Mouse (Mus musculus) stomach, postnatal 0 days (tissue): Measurements from ENCODE around the gene Ilvbl. TPM values are rescaled to one million over a fixed set of nuclear protein-coding genes. Genes with fewer than 3 reads are reported as not detected.
A peak's percentile ranks its signal among the peaks of the same experiment; 100 is the strongest.
"Not testable (repeated sequence)": the region's sequence is repeated elsewhere in the genome, so short reads cannot be mapped to it uniquely, and the experiment has no call there.

Source experiments
- ATAC-seq: fragments of 200-750 bp; cut with Nextera tagmentation; 2 replicates; pipeline ENCODE4 v1.8.0; 2017; ENCODE audit not compliant: low FRiP score, low TSS enrichment
- DNase-seq: peaks from one replicate; pipeline ENCODE4 v3.0.0-alpha.2; 2016; ENCODE audit warnings: low spot score
- H3K27ac ChIP-seq: fragments of 300-500 bp; sonication (generic); replicated peaks from 2 replicates; pipeline ENCODE4 v1.5.1; 2014; ENCODE audit warnings: mild to moderate bottlenecking, control low read depth
- H3K27me3 ChIP-seq: fragments of 300-500 bp; sonication (generic); 2 replicates; pipeline ENCODE4 v1.6.1; 2014; ENCODE audit warnings: low read length; ENCODE audit not compliant: control insufficient read depth, insufficient read depth
- H3K36me3 ChIP-seq: fragments of 300-500 bp; sonication (generic); 2 replicates; pipeline ENCODE4 v1.6.1; 2014; ENCODE audit warnings: low read length, mixed read lengths; ENCODE audit not compliant: control insufficient read depth, insufficient read depth
- H3K4me1 ChIP-seq: fragments of 300-500 bp; sonication (generic); replicated peaks from 2 replicates; pipeline ENCODE4 v1.6.1; 2014; ENCODE audit warnings: antibody characterized with exemption; ENCODE audit not compliant: control insufficient read depth, insufficient read depth
- H3K4me2 ChIP-seq: fragments of 300-500 bp; sonication (generic); replicated peaks from 2 replicates; pipeline ENCODE4 v1.6.1; 2014; ENCODE audit warnings: low read depth, mild to moderate bottlenecking, control low read depth, moderate library complexity
- H3K4me3 ChIP-seq: fragments of 300-500 bp; sonication (generic); 2 replicates; pipeline ENCODE4 v1.5.1; 2014; ENCODE audit warnings: low read depth, low read length, control low read depth
- H3K9ac ChIP-seq: fragments of 300-500 bp; sonication (generic); 2 replicates; pipeline ENCODE4 v1.6.1; 2014; ENCODE audit warnings: mild to moderate bottlenecking, low read length, control low read depth, mixed read lengths
- H3K9me3 ChIP-seq: fragments of 300-500 bp; sonication (generic); 2 replicates; pipeline ENCODE4 v1.6.1; 2016; ENCODE audit warnings: low read length; ENCODE audit not compliant: control insufficient read depth
- CTCF ChIP-seq: IDR thresholded peaks from 2 replicates; pipeline ENCODE4 v1.5.1; 2016; ENCODE audit warnings: antibody characterized with exemption, low read depth, mild to moderate bottlenecking, moderate library complexity
- EP300 ChIP-seq: optimal IDR thresholded peaks from 2 replicates; pipeline ENCODE3; 2016; ENCODE audit warnings: antibody characterized with exemption
- WGBS: fragments of 180-500 bp; shearing (Covaris S2); extraction: QIAGEN DNeasy Blood & Tissue Kit; methylation state at CpG from one replicate; pipeline ENCODE4 v1.1.7; 2014; 5-methylcytosine and 5-hydroxymethylcytosine counted together
- polyA plus RNA-seq: library from polyadenylated mRNA; unstranded; fragments of >200 nt; fragmentation: Nextera tagmentation; extraction: Ambion mirVana; gene quantifications from 2 replicates; pipeline ENCODE4 v1.2.1, GENCODE M21; 2015

Gene Ilvbl
- 60.6 and 62.3 TPM in 2 replicates for polyA plus RNA-seq

GRCm38 (mm10) chr10:78574250-78575104 is at the start of gene Ilvbl:
Gene Ilvbl (plus strand): TSS chr10:78574346.
- TF ChIP-seq EP300 (no peak), CTCF (peak; percentile 52)
- DNase-seq (peak; percentile 95), ATAC-seq (peak; percentile 91)
- Histone ChIP-seq H3K9ac (peak within 1 kb of the TSS; percentile 77), H3K4me3 (peak within 1 kb of the TSS; percentile 68), H3K4me2 (peak within 1 kb of the TSS; percentile 75), H3K27ac (peak within 1 kb of the TSS; percentile 96), H3K4me1 (no peaks in the 10 kb centered on the region), H3K27me3 (no peaks in the 10 kb centered on the region), H3K36me3 (peaks cover 10% of the 10 kb centered on the region), H3K9me3 (no peaks in the 10 kb centered on the region)
- WGBS: under 1% methylated on average over 51 of the region's 51 CpGs

- not testable (repeated sequence) for H3K9me3 ChIP-seq, H3K27me3 ChIP-seq, H3K9ac ChIP-seq, H3K27ac ChIP-seq, H3K4me2 ChIP-seq, H3K36me3 ChIP-seq, ATAC-seq, H3K4me1 ChIP-seq, H3K4me3 ChIP-seq, DNase-seq
- 48% methylated on average over 3 of the region's 3 CpGs for WGBS
Observed at GRCm38 (mm10) chr10:78525071-78525470, 49.1 kb upstream of the Ilvbl start.

- Histone ChIP-seq H3K4me2 (no peak overlapping the region), H3K4me3 (no peak overlapping the region), H3K27me3 (no peaks in the 10 kb centered on the region), H3K4me1 (no peaks in the 10 kb centered on the region), H3K9me3 (no peaks in the 10 kb centered on the region), H3K36me3 (no peaks in the 10 kb centered on the region), H3K27ac (no peak overlapping the region), H3K9ac (no peak overlapping the region)
- 65% methylated on average over 4 of the region's 4 CpGs for WGBS
- no peak for DNase-seq
- ATAC-seq: no peak
- TF ChIP-seq EP300 (no peak), CTCF (no peak)
Observed at GRCm38 (mm10) chr10:78525511-78525910, 48.6 kb upstream of the Ilvbl start.

DNA sequence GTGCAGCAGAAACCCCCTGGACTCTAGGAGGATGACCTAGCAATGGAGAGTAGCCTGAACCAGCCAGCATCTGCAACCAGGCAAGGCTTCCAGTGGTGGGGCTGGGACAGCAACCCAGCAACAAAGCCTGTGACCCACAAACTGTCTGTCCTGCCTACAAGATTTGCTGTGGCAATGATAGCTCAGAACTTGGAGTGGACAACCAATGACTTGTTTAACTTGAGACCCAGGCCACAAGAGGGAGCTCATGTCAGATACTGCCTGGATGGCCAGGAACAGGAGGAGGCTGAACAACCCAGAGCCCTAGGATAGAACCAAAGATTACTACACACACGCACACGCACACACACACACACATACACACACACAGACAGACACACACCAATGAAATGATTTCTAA is 33.2 kb upstream of the Ilvbl start:
- peak; percentile 31 for DNase-seq
- H3K27ac ChIP-seq: no peak overlapping the region

DNA sequence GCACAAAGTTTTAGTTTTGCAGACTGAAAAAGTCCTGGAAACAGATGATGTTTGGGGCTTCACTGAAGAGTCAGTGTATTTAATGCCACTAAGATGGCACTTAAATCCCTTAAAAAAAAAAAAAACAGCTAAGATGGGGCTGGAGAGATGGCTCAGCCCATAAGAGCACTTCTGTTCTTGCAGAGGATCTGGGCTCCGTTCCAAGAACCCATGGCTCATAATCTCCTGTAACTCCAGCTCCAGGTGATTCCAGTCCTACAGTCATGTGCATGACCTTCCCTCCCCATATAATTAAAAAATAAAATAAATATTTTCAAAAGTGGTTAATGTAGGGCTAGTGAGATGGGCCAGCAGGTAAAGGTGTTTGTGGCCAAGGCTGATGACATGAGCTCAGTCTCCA is 9.1 kb upstream of the Ilvbl start:
- TF ChIP-seq EP300: no peak
- no peak for TF ChIP-seq CTCF
- WGBS: 61% methylated on average over 1 of the region's 1 CpGs

More for the DNA sequence above, 33.2 kb upstream of the Ilvbl start:
- ATAC-seq: no peak
- H3K4me2 ChIP-seq: no peak overlapping the region
- H3K27me3 ChIP-seq: no peaks in the 10 kb centered on the region
- no peaks in the 10 kb centered on the region for H3K4me1 ChIP-seq
- H3K36me3 ChIP-seq: no peaks in the 10 kb centered on the region
- no peak overlapping the region for H3K4me3 ChIP-seq
- TF ChIP-seq CTCF (peak; percentile 65), EP300 (no peak)
- WGBS: 75% methylated on average over 2 of the region's 2 CpGs
- H3K9ac ChIP-seq: no peak overlapping the region
- no peaks in the 10 kb centered on the region for H3K9me3 ChIP-seq

GRCm38 (mm10) chr10:78569191-78569590 is 5.0 kb upstream of the Ilvbl start:
- no peaks in the 10 kb centered on the region for H3K4me1 ChIP-seq
- H3K9me3 ChIP-seq: no peaks in the 10 kb centered on the region
- no peak overlapping the region for H3K4me2 ChIP-seq
- H3K9ac ChIP-seq: no peak overlapping the region
- H3K27ac ChIP-seq: no peak overlapping the region
- 78% methylated on average over 3 of the region's 3 CpGs for WGBS
- no peak for DNase-seq
- no peak for ATAC-seq
- TF ChIP-seq CTCF: no peak
- TF ChIP-seq EP300: no peak
- no peak overlapping the region for H3K4me3 ChIP-seq
- no peaks in the 10 kb centered on the region for H3K36me3 ChIP-seq
- H3K27me3 ChIP-seq: no peaks in the 10 kb centered on the region

More for the DNA sequence above, 9.1 kb upstream of the Ilvbl start:
- H3K36me3 ChIP-seq: no peaks in the 10 kb centered on the region
- no peak overlapping the region for H3K4me3 ChIP-seq
- DNase-seq: no peak
- no peak overlapping the region for H3K27ac ChIP-seq
- no peaks in the 10 kb centered on the region for H3K27me3 ChIP-seq
- no peak for ATAC-seq
- H3K9ac ChIP-seq: no peak overlapping the region
- H3K4me1 ChIP-seq: no peaks in the 10 kb centered on the region
- H3K4me2 ChIP-seq: no peak overlapping the region
- no peaks in the 10 kb centered on the region for H3K9me3 ChIP-seq
